Mouse (Mus musculus) neural tube, postnatal 0 days (tissue): ENCODE results near the gene Heatr9. TPM values are rescaled to one million over a fixed set of nuclear protein-coding genes. Genes with fewer than 3 reads are reported as not detected.

ENCODE experiments used
- polyA plus RNA-seq: library from polyadenylated mRNA; unstranded; fragments of >200 nt; fragmentation: Nextera tagmentation; extraction: Ambion mirVana; gene quantifications from 2 replicates; pipeline ENCODE4 v1.2.1, GENCODE M21; 2015

The Heatr9 gene
- polyA plus RNA-seq, result not detected in 2 replicates

GRCm38 (mm10) chr11:83522075-83522474, at the start of gene Heatr9:
Heatr9 (minus strand) TSS chr11:83522175.

GRCm38 (mm10) chr11:83530360-83530759, 8.4 kb upstream of the Heatr9 start, which contains the start of gene Ccl5:
Ccl5 (minus strand) TSS chr11:83530518.

GRCm38 (mm10) chr11:83472324-83473234, 49.4 kb downstream of the Heatr9 start, which contains the start of gene Taf15:
Taf15 (plus strand) TSS chr11:83473086.

GRCm38 (mm10) chr11:83462711-83463244, 59.2 kb downstream of the Heatr9 start, which contains the start of gene Mmp28:
Mmp28 (minus strand) TSS chr11:83463071.

Other genes starting within 250 kb of the Heatr9 start
- not detected in 2 replicates for gene Slfn14, start 235.4 kb downstream of the Heatr9 start, polyA plus RNA-seq
- 71.7 and 77.4 TPM in 2 replicates for gene Ap2b1, start 223.2 kb downstream of the Heatr9 start, polyA plus RNA-seq
- gene Pex12, start 219.6 kb downstream of the Heatr9 start, polyA plus RNA-seq, result 11.0 and 11.5 TPM in 2 replicates
- 61.6 and 64.0 TPM in 2 replicates for gene Rasl10b, start 113.0 kb downstream of the Heatr9 start, polyA plus RNA-seq
- gene Gas2l2, start 92.7 kb downstream of the Heatr9 start, polyA plus RNA-seq, result 0.75 and 0.96 TPM in 2 replicates
- 0.43 and 0.75 TPM in 2 replicates for gene 1700020L24Rik, start 84.5 kb downstream of the Heatr9 start, polyA plus RNA-seq
- gene Mmp28, start 59.1 kb downstream of the Heatr9 start, polyA plus RNA-seq, result 3.4 and 3.7 TPM in 2 replicates
- 11.8 and 12.4 TPM in 2 replicates for gene Taf15, start 49.1 kb downstream of the Heatr9 start, polyA plus RNA-seq
- 0.97 TPM in 1 of 2 replicates, not detected in the other for gene Ccl5, start 8.3 kb upstream of the Heatr9 start, polyA plus RNA-seq
- 4.3 and 5.3 TPM in 2 replicates for gene Ccl9, start 56.5 kb upstream of the Heatr9 start, polyA plus RNA-seq
- gene Ccl6, start 70.9 kb upstream of the Heatr9 start, polyA plus RNA-seq, result 7.3 and 8.0 TPM in 2 replicates
- gene Rpl9-ps1, start 123.4 kb upstream of the Heatr9 start, polyA plus RNA-seq, result not detected in 2 replicates
- gene Ccl3, start 127.2 kb upstream of the Heatr9 start, polyA plus RNA-seq, result 1.6 and 2.7 TPM in 2 replicates
- 1.9 TPM in 2 replicates for gene Ccl4, start 140.4 kb upstream of the Heatr9 start, polyA plus RNA-seq
- 4.1 and 5.1 TPM in 2 replicates for gene Wfdc17, start 181.8 kb upstream of the Heatr9 start, polyA plus RNA-seq
- gene Wfdc18, start 186.8 kb upstream of the Heatr9 start, polyA plus RNA-seq, result not detected in 2 replicates
- gene Wfdc21, start 224.8 kb upstream of the Heatr9 start, polyA plus RNA-seq, result 1.1 TPM in 1 of 2 replicates, not detected in the other
- gene Heatr6, start 231.5 kb upstream of the Heatr9 start, polyA plus RNA-seq, result 23.4 and 26.1 TPM in 2 replicates